ENCODE assay signal across 8 mouse cellular contexts in the genomic region with DNA sequence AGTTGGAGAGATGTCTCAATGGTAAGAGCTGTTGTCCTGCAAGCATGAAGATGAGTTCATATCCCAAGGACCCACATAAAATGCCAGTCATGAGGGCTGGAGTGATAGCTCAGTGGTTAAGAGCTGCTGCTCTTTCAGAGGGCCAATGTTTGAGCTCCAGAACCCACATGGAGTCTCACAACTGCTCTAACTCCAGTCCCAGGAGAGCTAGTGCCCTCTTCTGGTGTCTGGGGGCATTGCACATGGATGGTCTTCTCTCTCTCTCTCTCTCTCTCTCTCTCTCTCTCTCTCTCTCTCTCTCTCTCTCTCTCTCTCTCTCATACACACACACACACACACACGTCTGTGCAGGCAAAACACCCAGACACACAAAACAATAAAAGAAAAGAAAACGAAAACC. TPM values are rescaled to one million over a fixed set of nuclear protein-coding genes. Genes with fewer than 3 reads are reported as not detected.
A peak's percentile ranks its signal among the peaks of the same experiment; 100 is the strongest.
DNase-seq lines count a peak whose midpoint lies in the region; ATAC-seq and TF ChIP-seq lines count a peak whose summit lies in the region.

No protein-coding gene starts in this region.

- 0 out of 2 replicates have a peak, but pooled peaks cover 4% of the 10 kb centered on the region for H3K4me1 ChIP-seq in forebrain, postnatal 0 days (ENCODE audit: insufficient read depth)
- H3K4me1 ChIP-seq in forebrain, embryonic 12.5 days: peaks cover 11% of the 10 kb centered on the region
- H3K4me1 ChIP-seq in midbrain, embryonic 11.5 days (ENCODE audit: control insufficient read depth, insufficient read depth, low read length): peaks cover 3% of the 10 kb centered on the region; the same call in 1 of the 2 replicates
- peaks cover 10% of the 10 kb centered on the region for H3K4me1 ChIP-seq in midbrain, embryonic 15.5 days

- no peaks in the 10 kb centered on the region for H3K27me3 ChIP-seq in forebrain, postnatal 0 days (ENCODE audit: insufficient read depth, low read length)
- H3K27me3 ChIP-seq in forebrain, embryonic 12.5 days: peaks cover 18% of the 10 kb centered on the region
- H3K27me3 ChIP-seq in midbrain, embryonic 11.5 days (ENCODE audit: control insufficient read depth, insufficient read depth, low read length): peaks cover 7% of the 10 kb centered on the region
- H3K27me3 ChIP-seq in midbrain, embryonic 15.5 days (replicated peaks): peaks cover 14% of the 10 kb centered on the region

- no peak overlapping the region for H3K4me2 ChIP-seq in forebrain, postnatal 0 days (ENCODE audit: low read depth)
- H3K4me2 ChIP-seq in forebrain, embryonic 12.5 days: no peak overlapping the region
- H3K4me2 ChIP-seq in midbrain, embryonic 11.5 days: no peak overlapping the region
- H3K4me2 ChIP-seq in midbrain, embryonic 15.5 days: no peak overlapping the region

- ATAC-seq in forebrain, postnatal 0 days: no peak
- ATAC-seq in forebrain, embryonic 12.5 days (ENCODE audit: low FRiP score): no peak
- no peak for ATAC-seq in midbrain, embryonic 11.5 days (ENCODE audit: low FRiP score)
- no peak for ATAC-seq in midbrain, embryonic 15.5 days (replicated peaks)
- ATAC-seq in megakaryocyte-erythroid progenitor cell, adult 5-6 weeks (replicated peaks; ENCODE audit: low FRiP score, low TSS enrichment, poor library complexity, severe bottlenecking): peak; percentile 34; the same call in 1 of the 2 replicates

- no peaks in the 10 kb centered on the region for H3K9me3 ChIP-seq in forebrain, postnatal 0 days (ENCODE audit: low read length)
- no peaks in the 10 kb centered on the region for H3K9me3 ChIP-seq in forebrain, embryonic 12.5 days
- H3K9me3 ChIP-seq in midbrain, embryonic 11.5 days (ENCODE audit: control insufficient read depth, low read length): no peaks in the 10 kb centered on the region
- H3K9me3 ChIP-seq in midbrain, embryonic 15.5 days: no peaks in the 10 kb centered on the region

- 30% methylated on average over 2 of the region's 2 CpGs for WGBS in forebrain, postnatal 0 days
- 18% methylated on average over 2 of the region's 2 CpGs for WGBS in forebrain, embryonic 12.5 days
- 26% methylated on average over 2 of the region's 2 CpGs for WGBS in midbrain, embryonic 11.5 days
- WGBS in midbrain, embryonic 15.5 days: 32% methylated on average over 2 of the region's 2 CpGs

- no peaks in the 10 kb centered on the region for H3K36me3 ChIP-seq in forebrain, postnatal 0 days (ENCODE audit: insufficient read depth)
- no peaks in the 10 kb centered on the region for H3K36me3 ChIP-seq in forebrain, embryonic 12.5 days (replicated peaks)
- no peaks in the 10 kb centered on the region for H3K36me3 ChIP-seq in midbrain, embryonic 11.5 days (ENCODE audit: control insufficient read depth, insufficient read depth, low read length)
- no peaks in the 10 kb centered on the region for H3K36me3 ChIP-seq in midbrain, embryonic 15.5 days (replicated peaks)

- H3K4me3 ChIP-seq in forebrain, postnatal 0 days (ENCODE audit: low read depth, low read length): no peak overlapping the region
- H3K4me3 ChIP-seq in forebrain, embryonic 12.5 days (replicated peaks): no peak overlapping the region
- no peak overlapping the region for H3K4me3 ChIP-seq in midbrain, embryonic 11.5 days (ENCODE audit: low read depth, low read length)
- no peak overlapping the region for H3K4me3 ChIP-seq in midbrain, embryonic 15.5 days

- no peak overlapping the region for H3K27ac ChIP-seq in forebrain, postnatal 0 days (ENCODE audit: low read depth, low read length)
- H3K27ac ChIP-seq in forebrain, embryonic 12.5 days: no peak overlapping the region
- H3K27ac ChIP-seq in midbrain, embryonic 11.5 days (ENCODE audit: low read depth, low read length): no peak overlapping the region
- H3K27ac ChIP-seq in midbrain, embryonic 15.5 days: no peak overlapping the region

- peak; percentile 74 for TF ChIP-seq CTCF in forebrain, postnatal 0 days (IDR thresholded peaks at IDR 0.05; ENCODE audit: low read depth)

- no peak overlapping the region for H3K9ac ChIP-seq in forebrain, postnatal 0 days
- H3K9ac ChIP-seq in forebrain, embryonic 12.5 days: no peak overlapping the region
- H3K9ac ChIP-seq in midbrain, embryonic 11.5 days (ENCODE audit: low read length): no peak overlapping the region
- H3K9ac ChIP-seq in midbrain, embryonic 15.5 days: no peak overlapping the region

- peak; percentile 36 for DNase-seq in forebrain, postnatal 0 days
- DNase-seq in midbrain, embryonic 11.5 days (ENCODE audit: low spot score, missing footprints): peak; percentile 97
- peak; percentile 76 for DNase-seq in adipocyte (ENCODE audit: low spot score)
- DNase-seq in forelimb bud, embryonic 11.5 days (ENCODE audit: low read depth, low spot score): peak; percentile 72
- no peak for DNase-seq in frontal cortex, postnatal 10 days (ENCODE audit: low spot score in 2 of 2)

RNA-seq across cellular contexts. Expression of a gene that starts 4.4 kb away (rescaled TPM):
- 0.10 and 0.31 TPM in 2 replicates for total RNA-seq in forebrain, postnatal 0 days (2014; rRNA removed)
- polyA plus RNA-seq in forebrain, postnatal 0 days (2015; fragmentation: Nextera tagmentation; extraction: Ambion mirVana): 0.27 and 0.30 TPM in 2 replicates
- 0.27 and 0.28 TPM in 2 replicates for polyA plus RNA-seq in forebrain, embryonic 12.5 days (2016; fragmentation: Nextera tagmentation; extraction: Ambion mirVana)
- 0.10 and 0.21 TPM in 2 replicates for polyA plus RNA-seq in midbrain, embryonic 11.5 days (2014; fragmentation: Nextera tagmentation; extraction: Ambion mirVana)
- polyA plus RNA-seq in midbrain, embryonic 15.5 days (2015; fragmentation: Nextera tagmentation; extraction: Ambion mirVana): 0.36 and 0.59 TPM in 2 replicates
- not detected in 2 replicates for total RNA-seq in megakaryocyte-erythroid progenitor cell, adult 5-6 weeks (2014; fragmentation: Nextera tagmentation)
- not detected in 2 replicates for total RNA-seq in megakaryocyte-erythroid progenitor cell, adult 5-6 weeks (2017)

RNA-seq across cellular contexts. Expression of a gene that starts 12.0 kb away (rescaled TPM):
- 31.8 and 44.9 TPM in 2 replicates for total RNA-seq in forebrain, postnatal 0 days (2014; rRNA removed)
- polyA plus RNA-seq in forebrain, postnatal 0 days (2015; fragmentation: Nextera tagmentation; extraction: Ambion mirVana): 12.9 and 18.5 TPM in 2 replicates
- 16.0 and 16.5 TPM in 2 replicates for polyA plus RNA-seq in forebrain, embryonic 12.5 days (2016; fragmentation: Nextera tagmentation; extraction: Ambion mirVana)
- polyA plus RNA-seq in midbrain, embryonic 11.5 days (2014; fragmentation: Nextera tagmentation; extraction: Ambion mirVana): 7.8 and 8.9 TPM in 2 replicates
- 22.3 and 22.5 TPM in 2 replicates for polyA plus RNA-seq in midbrain, embryonic 15.5 days (2015; fragmentation: Nextera tagmentation; extraction: Ambion mirVana)
- total RNA-seq in megakaryocyte-erythroid progenitor cell, adult 5-6 weeks (2014; fragmentation: Nextera tagmentation): 4.9 and 6.4 TPM in 2 replicates
- 4.5 and 5.6 TPM in 2 replicates for total RNA-seq in megakaryocyte-erythroid progenitor cell, adult 5-6 weeks (2017)

RNA-seq across cellular contexts. Expression of a gene that starts 27.3 kb away (rescaled TPM):
- total RNA-seq in forebrain, postnatal 0 days (2014; rRNA removed): 0.46 and 1.5 TPM in 2 replicates
- polyA plus RNA-seq in forebrain, postnatal 0 days (2015; fragmentation: Nextera tagmentation; extraction: Ambion mirVana): 0.23 and 0.42 TPM in 2 replicates
- polyA plus RNA-seq in forebrain, embryonic 12.5 days (2016; fragmentation: Nextera tagmentation; extraction: Ambion mirVana): 2.9 and 3.2 TPM in 2 replicates
- polyA plus RNA-seq in midbrain, embryonic 11.5 days (2014; fragmentation: Nextera tagmentation; extraction: Ambion mirVana): 2.6 and 2.9 TPM in 2 replicates
- polyA plus RNA-seq in midbrain, embryonic 15.5 days (2015; fragmentation: Nextera tagmentation; extraction: Ambion mirVana): 0.87 and 1.1 TPM in 2 replicates
- not detected in 2 replicates for total RNA-seq in megakaryocyte-erythroid progenitor cell, adult 5-6 weeks (2014; fragmentation: Nextera tagmentation)
- not detected in 2 replicates for total RNA-seq in megakaryocyte-erythroid progenitor cell, adult 5-6 weeks (2017)

Comparison
In these comparisons a context has a peak if more than half of its experiments do, and no peak if none do; other contexts are left out.
1. DNase-seq: peak in forebrain, postnatal 0 days (single experiment), midbrain, embryonic 11.5 days (single experiment), adipocyte (single experiment) and forelimb bud, embryonic 11.5 days (single experiment); none in frontal cortex, postnatal 10 days (0 of 2).